Mouse (Mus musculus) small intestine, adult 2 months (tissue): ENCODE results near the gene Srp9. TPM values are rescaled to one million over a fixed set of nuclear protein-coding genes. Genes with fewer than 3 reads are reported as not detected.

Experiments used
- H3K27ac ChIP-seq: fragments of 200-500 bp; 2 replicates; pipeline ENCODE4 v1.5.1; 2012; ENCODE audit warnings: low read depth, low read length, control low read depth, inconsistent platforms; ENCODE audit not compliant: insufficient read depth
- H3K27me3 ChIP-seq: fragments of 200-500 bp; 2 replicates; pipeline ENCODE4 v1.6.1; 2012; ENCODE audit warnings: mild to moderate bottlenecking, moderate library complexity, low read length, inconsistent platforms; ENCODE audit not compliant: control insufficient read depth, insufficient read depth
- H3K36me3 ChIP-seq: fragments of 200-500 bp; 2 replicates; pipeline ENCODE4 v1.6.1; 2012; ENCODE audit warnings: mild to moderate bottlenecking, low read length, control low read depth, inconsistent platforms; ENCODE audit not compliant: control insufficient read depth, insufficient read depth
- H3K4me1 ChIP-seq: fragments of 200-500 bp; 2 replicates; pipeline ENCODE4 v1.6.1; 2012; ENCODE audit warnings: low read length, inconsistent platforms, mixed read lengths; ENCODE audit not compliant: control insufficient read depth, insufficient read depth, insufficient read length
- H3K4me3 ChIP-seq: fragments of 200-500 bp; 2 replicates; pipeline ENCODE4 v1.5.1; 2012; ENCODE audit warnings: low read depth, mild to moderate bottlenecking, control low read depth, inconsistent platforms, low read length, moderate library complexity
- CTCF ChIP-seq: fragments of 200-500 bp; IDR thresholded peaks from 2 replicates; pipeline ENCODE4 v1.5.1; 2012; ENCODE audit warnings: low read depth, mild to moderate bottlenecking, control low read depth, inconsistent platforms, low read length, moderate library complexity, mixed read lengths; ENCODE audit not compliant: insufficient replicate concordance, insufficient read length; ENCODE audit errors: extremely low read depth
- POLR2A ChIP-seq: fragments of 200-500 bp; IDR thresholded peaks from 2 replicates; pipeline ENCODE4 v1.6.1; 2012; ENCODE audit warnings: low read depth, mild to moderate bottlenecking, control low read depth, inconsistent platforms, low read length, moderate library complexity
- WGBS: fragments of 180-500 bp; shearing (Covaris S2); methylation state at CpG from one replicate; pipeline ENCODE4 v1.1.7; 2018; 5-methylcytosine and 5-hydroxymethylcytosine counted together
- polyA plus RNA-seq: library from polyadenylated mRNA; depleted of rRNA; stranded (reverse); fragments of >200 nt; gene quantifications from 2 replicates; pipeline ENCODE4 v1.2.3, GENCODE M21; 2012

Gene Srp9
- polyA plus RNA-seq, 1 experiment: 23.5 TPM

DNA sequence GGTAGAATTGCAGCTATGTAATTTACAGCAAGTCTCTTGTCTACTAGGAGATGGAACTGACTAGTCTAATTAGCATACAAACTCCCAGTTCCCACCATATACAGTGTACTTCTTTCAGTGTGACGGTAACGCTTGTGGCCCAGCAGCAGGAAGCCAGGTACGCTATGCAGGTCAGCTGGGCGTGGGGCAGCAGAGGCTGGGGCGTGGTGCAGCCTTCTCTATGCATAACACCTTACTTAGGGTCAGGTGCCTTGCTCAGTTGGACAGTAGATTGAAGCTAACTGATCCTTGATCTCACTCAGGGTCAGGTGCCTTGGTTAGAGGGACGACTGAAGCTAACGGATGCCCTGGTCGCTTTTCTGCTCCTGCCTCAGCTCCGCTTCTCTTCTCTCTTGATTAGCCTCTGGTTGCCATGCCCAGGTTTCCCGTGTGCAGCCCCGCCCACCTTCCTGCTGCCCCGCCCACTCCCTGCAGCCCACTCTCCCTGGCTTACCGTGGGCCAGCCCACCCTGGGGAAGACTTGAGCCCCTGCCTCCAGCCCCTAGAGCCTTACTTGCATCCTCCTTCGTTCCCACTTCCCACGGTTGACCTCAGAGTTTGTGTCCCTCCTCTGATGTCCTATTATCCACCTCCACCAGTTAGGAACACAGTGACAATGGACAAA is 29.9 kb upstream of the Srp9 start:
- no peaks in the 10 kb centered on the region for H3K36me3 ChIP-seq
- H3K27me3 ChIP-seq: no peaks in the 10 kb centered on the region
- TF ChIP-seq CTCF (no peak), POLR2A (no peak)
- 46% methylated on average over 15 of the region's 15 CpGs for WGBS
- no peak overlapping the region for H3K4me3 ChIP-seq
- H3K27ac ChIP-seq: no peak overlapping the region
- peaks cover 3% of the 10 kb centered on the region; the same call in 1 of the 2 replicates for H3K4me1 ChIP-seq

DNA sequence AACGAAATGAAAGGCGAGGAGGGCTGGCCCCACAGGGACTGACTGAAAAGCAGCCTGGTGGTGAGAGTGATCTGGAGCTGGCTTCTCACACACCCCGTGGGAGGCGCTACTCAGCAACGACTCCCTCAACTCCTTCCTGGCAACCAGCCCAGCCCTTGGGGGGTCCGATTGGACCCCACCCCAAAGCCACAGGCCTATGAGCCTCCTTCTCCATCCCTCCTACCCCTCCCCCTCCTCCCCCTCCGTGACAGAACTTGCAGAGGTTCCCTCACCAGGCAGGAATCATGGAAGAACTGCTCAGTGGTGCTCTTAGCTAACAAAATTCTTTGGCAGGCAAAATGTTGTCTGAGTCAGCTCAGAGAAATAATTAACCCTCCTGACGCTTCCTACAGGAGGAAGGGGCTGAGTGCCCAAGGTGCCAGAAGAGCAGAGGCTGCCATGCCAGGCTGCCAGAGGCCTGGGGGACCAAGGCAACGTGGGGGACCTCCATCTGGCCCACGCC is 29.2 kb upstream of the Srp9 start:
- no peak overlapping the region for H3K4me3 ChIP-seq
- no peaks in the 10 kb centered on the region for H3K27me3 ChIP-seq
- 33% methylated on average over 10 of the region's 10 CpGs for WGBS
- H3K4me1 ChIP-seq: peaks cover 3% of the 10 kb centered on the region; the same call in 1 of the 2 replicates
- TF ChIP-seq POLR2A (no peak), CTCF (no peak)
- H3K36me3 ChIP-seq: no peaks in the 10 kb centered on the region
- no peak overlapping the region for H3K27ac ChIP-seq

DNA sequence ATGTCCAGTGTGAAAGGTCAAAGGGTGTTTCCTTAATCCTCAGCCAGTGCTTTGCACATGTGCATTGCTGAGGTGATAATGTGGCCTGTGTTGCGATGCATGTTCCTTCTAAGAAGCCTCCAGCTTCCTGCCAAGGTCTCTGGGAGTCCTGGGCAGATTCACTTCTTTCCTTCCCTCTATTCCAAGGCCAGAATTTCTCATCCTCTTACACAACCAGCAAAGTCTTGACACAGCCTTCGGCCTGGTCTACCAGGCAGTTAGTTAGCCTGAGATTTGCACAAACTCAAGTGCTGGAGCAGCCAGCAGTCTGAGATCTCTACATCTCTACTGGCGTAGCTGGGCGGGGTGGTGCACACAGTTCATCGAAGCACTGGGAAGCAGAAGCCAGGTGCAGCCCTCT is 27.8 kb upstream of the Srp9 start:
- Histone ChIP-seq H3K27ac (no peak overlapping the region), H3K4me1 (peaks cover 3% of the 10 kb centered on the region; the same call in 1 of the 2 replicates), H3K4me3 (no peak overlapping the region), H3K27me3 (no peaks in the 10 kb centered on the region), H3K36me3 (no peaks in the 10 kb centered on the region)
- TF ChIP-seq CTCF (no peak), POLR2A (no peak)
- 52% methylated on average over 5 of the region's 5 CpGs for WGBS

DNA sequence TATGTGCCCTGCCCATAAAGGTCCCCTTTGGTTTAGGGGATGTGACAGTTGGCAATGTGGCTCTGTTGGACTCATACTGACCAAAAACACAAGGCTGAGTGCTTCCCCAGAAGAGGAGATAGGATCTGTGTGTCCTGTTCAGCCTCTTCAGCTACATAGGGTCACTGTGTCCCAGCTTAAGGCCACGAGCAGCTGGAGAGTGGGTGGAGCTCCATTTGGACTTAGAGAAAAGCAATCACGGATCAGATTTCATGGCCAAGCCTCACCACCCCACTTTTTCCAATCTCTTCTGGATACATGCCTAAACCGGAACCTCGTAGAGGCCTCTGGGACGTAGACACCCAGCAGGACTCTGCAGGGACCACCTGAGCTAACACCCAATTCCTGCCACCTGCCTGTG is 25.5 kb upstream of the Srp9 start:
- TF ChIP-seq POLR2A: no peak
- no peak for TF ChIP-seq CTCF
- Histone ChIP-seq H3K27me3 (no peaks in the 10 kb centered on the region), H3K4me3 (no peak overlapping the region), H3K4me1 (peaks cover 3% of the 10 kb centered on the region; the same call in 1 of the 2 replicates), H3K36me3 (no peaks in the 10 kb centered on the region), H3K27ac (no peak overlapping the region)
- WGBS: 48% methylated on average over 5 of the region's 5 CpGs

DNA sequence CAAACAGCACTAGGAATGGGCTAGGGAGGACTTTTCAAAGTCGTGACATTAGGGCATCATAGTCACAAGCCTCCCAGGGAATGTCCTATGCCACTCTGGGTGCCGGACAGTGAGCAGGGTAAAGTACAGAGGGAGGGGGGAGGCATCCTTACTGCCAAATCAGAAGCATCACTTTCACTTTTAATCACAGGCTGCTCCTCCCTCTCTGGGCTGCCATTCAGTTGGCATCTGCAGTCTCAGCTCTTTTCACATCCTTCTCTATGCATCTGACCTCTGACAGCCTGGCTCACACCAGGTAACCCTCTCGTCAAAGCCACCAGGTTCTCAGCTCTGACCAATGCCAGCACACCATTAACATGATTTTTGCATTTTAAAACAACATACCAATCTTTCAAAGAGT is 24.1 kb upstream of the Srp9 start:
- no peak overlapping the region for H3K4me3 ChIP-seq
- no peaks in the 10 kb centered on the region for H3K36me3 ChIP-seq
- 51% methylated on average over 3 of the region's 3 CpGs for WGBS
- TF ChIP-seq POLR2A (no peak), CTCF (no peak)
- H3K27me3 ChIP-seq: no peaks in the 10 kb centered on the region
- H3K27ac ChIP-seq: no peak overlapping the region
- H3K4me1 ChIP-seq: no peaks in the 10 kb centered on the region

DNA sequence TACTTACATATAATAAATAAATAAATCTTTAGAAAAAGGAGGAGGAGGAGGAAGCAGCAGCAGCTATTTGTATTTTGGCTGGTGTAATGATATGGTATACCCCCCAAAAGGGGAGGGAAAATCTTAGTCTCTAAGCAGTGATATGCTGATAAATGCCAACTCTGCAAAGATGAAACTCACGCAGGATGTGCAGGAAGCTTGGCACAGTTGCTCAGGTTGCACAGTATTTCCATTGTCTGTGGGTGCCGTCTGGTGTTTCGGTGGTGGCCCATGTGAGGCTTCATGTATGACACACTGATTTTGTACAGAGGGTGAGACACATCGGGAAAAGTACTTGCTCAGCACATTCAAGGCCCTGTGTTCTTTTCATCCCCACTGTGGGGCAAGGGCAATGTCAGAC is 23.1 kb upstream of the Srp9 start:
- TF ChIP-seq POLR2A (no peak), CTCF (no peak)
- WGBS: 81% methylated on average over 4 of the region's 4 CpGs
- H3K4me1 ChIP-seq: no peaks in the 10 kb centered on the region

DNA sequence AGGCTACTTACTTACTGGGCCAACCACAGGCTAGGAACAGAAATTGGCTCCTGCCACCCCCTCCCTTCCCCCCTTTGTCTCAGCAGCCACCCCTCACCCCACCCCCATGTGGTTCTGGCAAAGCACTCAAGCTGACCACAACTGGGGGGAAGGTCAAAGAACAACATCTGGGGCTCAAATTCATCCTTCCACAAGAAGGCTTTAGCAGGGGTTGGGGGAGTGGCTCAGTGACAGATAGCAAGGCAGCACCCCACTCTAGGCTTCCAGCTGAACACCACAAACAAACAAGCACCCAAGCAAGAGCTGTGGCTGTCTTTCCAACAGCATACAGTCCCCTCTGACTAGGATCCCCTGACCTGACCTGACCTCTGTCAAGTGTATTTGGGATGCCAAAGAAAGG is 21.8 kb upstream of the Srp9 start:
- TF ChIP-seq CTCF (no peak), POLR2A (no peak)
- H3K4me3 ChIP-seq: no peak overlapping the region
- no peaks in the 10 kb centered on the region for H3K27me3 ChIP-seq
- no peak overlapping the region for H3K27ac ChIP-seq
- no peaks in the 10 kb centered on the region for H3K4me1 ChIP-seq
- H3K36me3 ChIP-seq: no peaks in the 10 kb centered on the region

More for the DNA sequence above, 23.1 kb upstream of the Srp9 start:
- H3K27ac ChIP-seq: no peak overlapping the region
- no peak overlapping the region for H3K4me3 ChIP-seq
- H3K36me3 ChIP-seq: no peaks in the 10 kb centered on the region
- no peaks in the 10 kb centered on the region for H3K27me3 ChIP-seq
